Mouse (Mus musculus) liver, adult (tissue): ENCODE data around the gene Pet100.

Experiments
- GATA4 ChIP-seq: IDR thresholded peaks from 2 replicates; pipeline ENCODE4 v1.6.1; 2014; ENCODE audit warnings: mild to moderate bottlenecking, low read length; ENCODE audit not compliant: insufficient replicate concordance

The Pet100 gene

GRCm38 (mm10) chr8:3609046-3609815 lies 12.1 kb upstream of the Pet100 start:
- no peak for TF ChIP-seq GATA4

GRCm38 (mm10) chr8:3609816-3610150 lies 11.6 kb upstream of the Pet100 start:
- TF ChIP-seq GATA4 = no peak

- no peak for TF ChIP-seq GATA4
Measured at GRCm38 (mm10) chr8:3622119-3622518, 771 bp downstream of the Pet100 start.

GRCm38 (mm10) chr8:3625445-3625844 lies 4.1 kb downstream of the Pet100 start, which contains the start of gene Pcp2:
TSS of gene Pcp2 (minus strand) at chr8:3625545.
- no peak for TF ChIP-seq GATA4

GRCm38 (mm10) chr8:3626971-3627370 lies 5.6 kb downstream of the Pet100 start:
- TF ChIP-seq GATA4 = no peak

GRCm38 (mm10) chr8:3628014-3628413 lies 6.7 kb downstream of the Pet100 start:
- TF ChIP-seq GATA4 = no peak

GRCm38 (mm10) chr8:3630647-3631477 lies 9.5 kb downstream of the Pet100 start, which contains the start of gene Stxbp2:
TSS of gene Stxbp2 (plus strand) at chr8:3630955.
- TF ChIP-seq GATA4 = no peak

GRCm38 (mm10) chr8:3631478-3631875 lies 10.1 kb downstream of the Pet100 start:
- TF ChIP-seq GATA4 = no peak

- TF ChIP-seq GATA4 = no peak
Measured at GRCm38 (mm10) chr8:3645804-3646203, 24.5 kb downstream of the Pet100 start.

GRCm38 (mm10) chr8:3646824-3647531 lies 25.6 kb downstream of the Pet100 start:
- no peak for TF ChIP-seq GATA4

GRCm38 (mm10) chr8:3647561-3647960 lies 26.2 kb downstream of the Pet100 start:
- no peak for TF ChIP-seq GATA4

- TF ChIP-seq GATA4 = no peak
Measured at GRCm38 (mm10) chr8:3648268-3648667, 26.9 kb downstream of the Pet100 start.

- TF ChIP-seq GATA4 = no peak
Measured at GRCm38 (mm10) chr8:3648990-3649389, 27.6 kb downstream of the Pet100 start.

- no peak for TF ChIP-seq GATA4
Measured at GRCm38 (mm10) chr8:3652845-3653244, 31.5 kb downstream of the Pet100 start.

GRCm38 (mm10) chr8:3654726-3655508 lies 33.6 kb downstream of the Pet100 start:
- no peak for TF ChIP-seq GATA4
